Mouse (Mus musculus) thymus, postnatal 0 days (tissue): ENCODE measurements around the gene Cnst. TPM values are rescaled to one million over a fixed set of nuclear protein-coding genes. Genes with fewer than 3 reads are reported as not detected.

Experiments used
- DNase-seq: peaks from one replicate; pipeline ENCODE4 v3.0.0-alpha.2; 2015; ENCODE audit warnings: low spot score
- polyA plus RNA-seq: library from polyadenylated mRNA; unstranded; fragments of >200 nt; fragmentation: Nextera tagmentation; extraction: Ambion mirVana; gene quantifications from 2 replicates; pipeline ENCODE4 v1.2.1, GENCODE M21; 2015

The Cnst gene
- 18.0 and 18.8 TPM in 2 replicates for polyA plus RNA-seq

DNA sequence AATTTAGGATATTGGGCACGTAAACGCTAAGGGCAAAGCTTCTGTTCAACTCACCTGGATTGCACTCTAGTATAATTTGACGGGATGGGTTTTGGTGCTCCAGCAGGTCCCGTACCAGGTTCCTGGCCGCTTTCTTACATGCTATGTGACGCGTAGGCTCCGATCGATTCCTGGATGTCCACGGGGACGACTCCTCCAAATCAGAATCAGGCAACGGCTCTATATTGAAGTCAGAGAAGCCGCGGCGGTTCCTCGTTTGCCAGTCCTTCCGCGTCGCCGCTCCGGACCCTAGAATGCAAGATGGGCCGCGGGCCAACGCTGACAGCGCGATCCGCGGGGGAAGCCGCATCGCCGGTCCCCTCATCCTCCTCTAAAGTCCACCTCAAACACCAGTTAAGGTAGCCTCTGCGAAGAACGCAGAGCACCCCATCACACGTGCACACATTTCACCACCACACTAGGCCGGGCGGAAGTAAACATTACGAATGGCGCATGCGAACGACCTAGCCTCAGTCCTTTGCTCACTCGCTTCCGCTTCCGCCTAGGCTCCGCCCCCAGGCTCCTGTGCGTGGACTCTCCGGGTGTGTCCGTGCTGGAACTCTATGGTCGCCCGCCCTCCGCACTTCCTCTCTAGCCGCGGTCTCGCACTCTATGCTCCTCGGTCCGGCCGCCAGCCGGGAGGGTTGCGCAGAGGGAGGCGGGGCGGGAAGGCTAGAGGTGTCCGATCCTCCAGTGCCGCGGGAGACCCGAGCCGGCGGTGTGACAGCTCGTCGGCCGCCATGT is at the start of gene Cnst, which contains the start of gene Tfb2m:
TSS of gene Cnst (plus strand) at position 603 of the 783 bp plus-strand sequence.
TSS of gene Tfb2m (minus strand) at position 500 of the 783 bp plus-strand sequence.
- peak; percentile 97 for DNase-seq

DNA sequence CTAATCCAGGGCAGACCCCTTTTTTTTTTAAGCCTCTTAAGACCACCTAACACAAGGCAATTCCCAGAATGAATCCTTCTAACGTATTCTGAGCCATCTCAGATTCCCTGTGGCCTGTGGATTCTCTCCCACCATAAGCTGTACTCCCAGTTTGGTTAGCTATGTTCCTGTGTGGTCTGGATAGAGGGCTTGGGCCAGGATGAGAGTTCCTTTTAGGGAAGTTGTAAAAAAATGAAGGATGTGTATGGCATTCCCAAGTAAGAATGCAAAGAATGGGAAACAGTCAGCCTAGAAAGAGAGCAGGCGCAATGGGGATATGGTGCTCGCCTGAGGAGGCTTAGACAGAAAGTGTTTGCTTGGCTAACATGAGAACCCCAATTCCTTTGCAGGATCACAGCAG is 46.9 kb upstream of the Cnst start:
- no peak for DNase-seq

DNA sequence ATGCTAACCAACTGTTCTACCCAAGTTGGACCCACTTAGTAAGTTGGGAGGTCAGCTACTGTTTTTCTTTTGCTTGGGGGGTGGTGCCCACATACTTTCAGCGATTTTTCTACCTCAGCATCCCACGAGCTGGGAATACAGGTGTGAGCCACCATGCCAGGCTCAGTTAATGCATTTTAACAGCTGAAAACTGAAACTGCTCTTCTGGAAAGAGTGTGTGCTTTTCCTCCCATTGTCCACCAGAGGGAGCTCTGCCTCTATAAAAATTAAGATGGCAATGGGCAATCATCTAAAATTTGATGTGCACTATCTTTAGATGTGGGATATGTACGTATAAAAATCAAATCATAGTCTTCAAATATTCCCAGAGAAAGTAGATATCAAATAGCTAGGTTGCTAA is 43.6 kb upstream of the Cnst start:
- DNase-seq: peak; percentile 56

DNA sequence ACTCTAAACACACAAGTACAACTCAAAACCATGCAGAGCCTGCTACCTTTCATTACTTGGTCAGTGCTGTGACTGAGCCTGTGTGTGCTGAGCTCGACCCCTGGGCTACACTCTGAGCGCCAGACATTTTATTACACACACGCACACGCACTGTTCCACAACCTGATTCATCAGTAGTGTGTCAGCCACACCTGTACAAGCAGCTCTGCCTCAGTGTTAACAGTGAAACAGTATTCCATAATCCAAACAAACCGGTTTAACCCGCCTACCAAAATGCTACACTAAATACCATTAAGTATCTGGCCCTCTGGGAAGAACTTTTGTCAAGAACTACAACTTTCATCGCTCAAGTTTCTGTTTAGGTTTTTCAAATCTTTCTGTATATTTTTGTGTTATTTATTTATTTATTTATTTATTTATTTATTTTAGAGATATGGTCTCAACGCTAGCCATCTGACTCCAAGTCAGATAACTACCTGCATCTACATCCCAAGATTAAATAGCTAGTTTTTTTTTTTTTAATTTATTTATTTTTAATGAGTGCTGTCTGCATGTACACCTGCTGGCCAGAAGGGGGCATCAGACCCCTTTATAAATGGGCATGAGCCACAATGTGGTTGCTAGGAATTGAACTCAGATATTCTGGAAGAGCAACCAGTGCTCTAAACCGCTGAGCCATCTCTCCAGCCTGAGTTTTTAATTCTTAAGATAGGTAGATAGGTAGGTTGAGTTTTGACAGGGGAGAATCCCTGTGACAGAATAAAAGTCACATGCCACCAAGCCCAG is 39.4 kb upstream of the Cnst start:
- DNase-seq: peak; percentile 58

DNA sequence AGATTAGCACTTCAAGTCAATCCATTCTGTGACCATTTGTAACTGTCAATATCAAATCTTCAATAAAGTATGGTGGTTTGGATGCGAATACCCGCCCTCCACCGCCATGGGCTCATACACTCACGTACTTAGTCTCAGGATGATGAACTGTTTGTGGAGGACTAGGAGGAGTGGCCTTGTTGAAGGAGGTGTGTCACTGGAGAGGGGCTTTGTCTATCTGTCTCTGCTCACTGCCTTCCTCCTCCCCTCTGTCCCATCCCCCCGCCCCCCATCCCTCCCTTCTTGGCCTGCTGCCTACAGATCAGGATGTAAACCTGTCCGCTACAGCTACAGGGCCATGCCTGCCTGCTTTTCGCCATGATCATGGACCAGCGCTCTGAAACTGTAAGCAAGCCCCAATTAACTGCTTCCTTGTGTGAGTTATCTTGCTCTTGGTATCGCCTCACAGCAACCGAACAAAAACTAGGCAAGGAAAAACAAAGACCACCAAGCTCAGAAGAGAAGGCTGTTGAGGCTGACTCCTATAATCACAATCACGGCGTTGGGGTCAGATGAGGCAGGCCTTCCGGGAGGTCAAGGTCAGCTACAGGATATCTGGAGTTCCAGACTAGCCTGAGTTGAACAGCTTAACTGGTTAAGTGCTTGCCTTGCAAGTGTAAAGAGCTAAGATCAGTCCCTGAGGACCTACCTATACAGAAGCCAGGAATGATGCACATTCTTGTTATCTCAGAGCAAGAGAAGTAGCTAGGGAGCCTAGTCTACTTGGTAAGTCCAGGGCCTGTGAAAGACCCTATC is 35.4 kb upstream of the Cnst start:
- no peak for DNase-seq

DNA sequence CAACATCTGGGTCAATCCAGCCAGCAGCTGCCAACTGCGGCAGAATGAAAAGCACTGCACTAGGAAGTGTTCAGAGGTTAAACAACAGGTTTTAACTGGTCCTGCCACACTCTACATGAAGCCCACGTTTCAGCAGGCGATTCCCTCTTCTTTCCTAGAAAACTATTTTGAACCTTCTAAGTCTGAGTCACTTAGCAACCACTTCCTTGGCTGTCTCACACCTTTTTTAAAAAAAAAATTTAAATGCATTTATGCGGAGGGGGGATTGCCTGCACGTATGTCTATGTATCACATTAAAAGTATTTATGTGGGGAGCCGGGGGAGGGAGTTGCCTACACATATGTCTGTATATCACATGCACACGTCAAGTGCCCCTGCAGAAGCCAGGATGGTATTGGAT is 34.3 kb upstream of the Cnst start:
- DNase-seq: peak; percentile 35

DNA sequence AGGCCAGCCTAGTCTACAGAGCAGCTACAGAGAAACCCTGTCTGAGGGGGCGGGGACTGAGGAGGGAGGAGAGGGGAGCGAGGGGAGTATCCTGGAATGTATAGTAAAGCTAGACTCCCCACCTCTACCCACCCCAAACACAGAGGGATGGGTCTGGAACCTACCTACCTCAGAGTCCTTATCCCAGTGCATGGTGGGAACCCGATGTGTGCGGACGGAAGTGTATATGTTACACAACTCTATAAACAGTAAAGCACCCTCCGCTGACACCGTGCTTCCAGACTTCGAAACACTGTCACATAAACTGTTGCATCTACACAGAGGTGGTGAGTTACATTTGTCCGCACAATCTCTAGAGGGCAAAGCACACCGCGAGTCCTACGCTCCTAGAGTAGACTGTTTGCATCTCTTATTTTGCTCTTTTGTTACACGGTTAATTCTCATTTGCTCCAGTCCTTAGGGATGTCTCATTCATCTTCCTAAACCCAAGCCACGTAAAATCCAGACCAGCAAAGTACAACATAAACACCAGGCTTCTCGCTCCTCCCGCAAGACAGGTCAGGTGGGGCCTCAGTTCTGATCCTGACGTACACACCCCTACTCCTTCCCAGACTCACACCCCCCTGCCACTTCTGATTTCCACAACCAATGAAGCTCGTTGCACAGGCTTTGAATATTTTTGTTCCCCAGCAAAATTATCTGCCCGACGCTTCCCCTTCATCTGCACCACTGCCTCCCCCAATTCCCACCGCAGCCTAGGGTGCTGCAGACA is 29.0 kb upstream of the Cnst start:
- peak; percentile 56 for DNase-seq

DNA sequence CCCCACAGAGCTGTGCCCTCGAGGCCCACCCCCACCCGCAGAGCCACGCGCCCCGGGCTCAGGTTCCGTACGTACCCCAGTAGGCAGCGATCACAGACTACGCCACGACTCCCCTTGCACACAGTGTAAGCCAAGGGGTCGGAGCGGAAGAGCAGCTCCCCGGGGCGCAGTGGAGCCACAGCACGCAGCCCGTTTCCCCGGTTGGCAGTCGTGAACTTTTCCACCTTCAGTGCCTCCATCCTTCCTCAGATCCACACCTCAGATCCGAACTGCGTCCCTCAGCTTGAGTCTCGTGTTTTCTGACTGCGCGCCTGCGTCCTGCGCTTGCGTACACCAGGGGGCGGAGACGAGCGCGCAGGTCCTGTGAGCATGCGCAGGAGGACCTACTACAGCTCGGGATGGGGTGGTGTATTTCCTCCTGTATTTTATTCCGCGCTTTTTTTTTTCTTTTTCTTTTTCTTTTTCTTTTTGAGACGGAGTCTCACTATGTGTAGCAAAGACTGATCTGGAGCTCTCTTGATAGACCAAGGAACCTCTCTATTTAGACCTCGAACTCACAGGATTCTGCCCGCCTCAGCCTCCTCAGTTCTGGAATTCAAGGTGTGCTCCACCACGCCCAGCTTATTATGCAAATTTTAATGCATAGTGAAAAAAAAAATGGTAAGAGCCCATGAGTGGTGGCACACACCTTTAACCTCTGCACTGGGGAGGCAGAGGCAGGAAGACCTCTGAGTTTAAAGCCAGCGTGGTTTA is 28.3 kb upstream of the Cnst start, which contains the start of gene Smyd3:
TSS of gene Smyd3 (minus strand) at position 329 of the 753 bp plus-strand sequence.
- peak; percentile 92 for DNase-seq

DNA sequence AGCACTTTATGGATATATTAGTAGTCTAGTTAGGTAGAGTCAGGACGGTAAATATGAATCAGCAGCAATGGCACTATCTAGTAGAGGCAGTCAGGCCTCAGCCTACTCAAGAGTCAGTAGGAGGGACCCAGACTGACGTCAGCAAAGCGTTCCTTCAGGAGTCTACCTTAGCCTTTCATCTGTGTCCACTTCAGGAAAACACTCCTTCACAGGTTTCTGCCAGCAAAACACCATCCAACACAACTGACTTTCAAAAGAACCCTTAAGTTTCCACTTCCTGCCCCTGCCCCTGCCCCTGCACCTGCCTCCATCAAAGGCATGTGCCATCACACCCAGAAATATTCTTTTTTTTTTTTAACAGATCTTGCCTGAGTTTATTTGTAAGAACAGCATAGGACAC is 26.3 kb upstream of the Cnst start:
- DNase-seq: peak; percentile 62

DNA sequence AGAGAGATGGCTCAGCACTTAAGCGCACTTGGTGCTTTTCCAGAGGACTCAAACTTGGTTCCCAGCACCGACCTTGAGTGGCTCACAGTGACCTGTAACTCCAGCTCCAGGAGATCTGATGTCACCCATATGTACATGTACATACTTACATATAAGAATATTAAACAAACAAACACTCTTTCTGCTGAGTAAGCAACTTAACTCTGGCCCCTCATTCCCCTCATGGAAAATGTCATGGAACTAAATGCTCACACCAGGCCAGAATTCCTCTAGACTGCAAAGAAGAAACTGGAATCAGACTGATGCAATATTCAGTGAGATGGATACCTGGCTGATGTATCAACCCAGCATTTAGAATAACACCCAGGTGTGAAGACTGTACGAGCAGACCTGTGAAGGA is 7.1 kb upstream of the Cnst start:
- no peak for DNase-seq

DNA sequence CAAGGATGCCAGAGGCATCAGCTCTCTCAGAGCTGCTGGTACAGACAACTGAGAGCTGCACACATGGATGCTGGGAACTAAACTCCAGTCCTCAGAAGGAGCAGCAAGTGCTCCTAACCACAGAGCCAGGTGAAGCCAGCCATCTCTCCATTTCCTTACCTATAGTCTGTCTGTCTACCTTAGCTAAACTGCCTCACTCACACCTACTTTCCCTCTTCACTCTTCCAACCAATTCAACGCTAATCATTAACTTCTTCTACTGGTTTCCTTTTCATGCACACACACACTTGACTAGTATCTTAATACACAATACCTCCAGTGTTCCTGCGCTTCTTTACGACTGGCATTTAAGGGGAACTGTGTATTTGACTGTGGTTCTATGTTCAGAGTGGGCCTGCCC is 6.3 kb upstream of the Cnst start:
- no peak for DNase-seq

DNA sequence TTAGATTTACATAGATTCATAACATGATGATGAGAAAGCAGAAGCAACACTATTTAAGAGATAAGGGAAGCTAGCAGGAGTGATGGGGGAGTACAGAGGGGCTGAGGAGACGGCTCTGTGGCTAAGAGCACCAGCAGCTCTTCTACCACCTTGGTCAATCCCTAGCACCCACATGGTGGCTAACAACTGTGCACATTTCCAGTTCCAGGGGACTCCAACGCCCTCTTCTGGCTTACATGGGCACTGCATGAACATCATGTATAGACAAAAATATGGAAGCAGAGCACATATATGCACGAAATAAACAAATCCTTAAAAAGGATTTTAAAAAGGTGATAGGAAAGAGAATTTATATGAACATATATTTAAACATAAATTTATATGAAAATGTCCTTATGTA is 4.7 kb upstream of the Cnst start:
- DNase-seq: peak; percentile 30

DNA sequence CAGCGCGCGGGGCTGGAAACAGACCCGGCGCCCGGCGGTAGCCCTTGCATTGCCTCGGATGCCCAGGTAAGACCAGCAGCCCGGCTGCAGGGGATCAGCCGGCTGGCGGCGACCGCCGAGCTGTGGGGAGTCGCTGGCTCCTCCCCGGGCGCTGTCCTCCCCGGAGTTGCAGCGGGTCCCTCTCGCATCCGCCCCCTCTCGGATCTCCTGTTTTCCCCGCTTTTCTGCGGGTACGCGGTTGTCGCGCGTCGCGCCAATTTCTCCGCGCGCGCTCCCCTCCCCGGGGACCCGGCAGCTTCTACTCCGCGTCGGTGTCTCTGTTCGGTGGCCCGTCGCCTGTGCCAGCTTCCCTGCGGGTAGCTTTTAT is 364 bp downstream of the Cnst start:
- DNase-seq: peak; percentile 82

DNA sequence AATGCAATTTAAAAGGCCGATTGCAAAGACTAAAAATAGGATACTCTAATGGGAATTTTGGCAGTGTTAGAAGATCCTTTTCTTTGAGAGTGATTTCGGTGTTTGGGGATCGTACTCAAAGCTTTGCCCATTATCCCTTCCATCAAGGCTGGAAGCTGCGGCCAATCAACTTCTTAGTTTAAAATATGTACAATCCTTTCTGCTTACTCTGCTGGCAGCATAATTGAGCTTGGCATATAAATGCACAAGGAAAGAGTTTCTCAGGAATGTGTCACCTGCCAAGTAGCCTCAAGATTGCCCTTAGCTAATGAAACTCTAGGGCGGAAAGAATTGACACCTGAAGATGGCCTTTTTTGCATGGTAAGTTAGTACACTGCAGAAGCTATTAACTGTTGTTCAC is 1.0 kb downstream of the Cnst start:
- DNase-seq: no peak

DNA sequence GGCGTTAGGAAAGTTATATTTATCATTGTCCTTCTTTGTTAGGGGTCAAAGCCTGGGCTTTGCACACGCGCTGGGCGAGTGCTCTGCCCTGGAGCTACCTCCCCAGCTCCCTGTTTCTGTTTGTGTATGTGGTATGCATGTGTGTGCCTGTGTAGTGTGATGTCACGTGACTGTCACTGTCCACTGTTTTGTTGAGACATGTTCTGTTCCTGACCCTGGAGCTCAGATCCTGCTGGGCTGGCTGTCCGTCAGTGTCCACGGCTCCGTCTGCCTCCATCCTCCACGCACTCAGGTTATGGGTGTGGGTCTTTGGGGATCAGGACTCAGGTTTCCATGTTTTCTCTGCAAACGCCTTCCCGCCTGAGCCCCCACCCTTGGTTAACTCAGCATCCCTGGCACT is 2.0 kb downstream of the Cnst start:
- no peak for DNase-seq

DNA sequence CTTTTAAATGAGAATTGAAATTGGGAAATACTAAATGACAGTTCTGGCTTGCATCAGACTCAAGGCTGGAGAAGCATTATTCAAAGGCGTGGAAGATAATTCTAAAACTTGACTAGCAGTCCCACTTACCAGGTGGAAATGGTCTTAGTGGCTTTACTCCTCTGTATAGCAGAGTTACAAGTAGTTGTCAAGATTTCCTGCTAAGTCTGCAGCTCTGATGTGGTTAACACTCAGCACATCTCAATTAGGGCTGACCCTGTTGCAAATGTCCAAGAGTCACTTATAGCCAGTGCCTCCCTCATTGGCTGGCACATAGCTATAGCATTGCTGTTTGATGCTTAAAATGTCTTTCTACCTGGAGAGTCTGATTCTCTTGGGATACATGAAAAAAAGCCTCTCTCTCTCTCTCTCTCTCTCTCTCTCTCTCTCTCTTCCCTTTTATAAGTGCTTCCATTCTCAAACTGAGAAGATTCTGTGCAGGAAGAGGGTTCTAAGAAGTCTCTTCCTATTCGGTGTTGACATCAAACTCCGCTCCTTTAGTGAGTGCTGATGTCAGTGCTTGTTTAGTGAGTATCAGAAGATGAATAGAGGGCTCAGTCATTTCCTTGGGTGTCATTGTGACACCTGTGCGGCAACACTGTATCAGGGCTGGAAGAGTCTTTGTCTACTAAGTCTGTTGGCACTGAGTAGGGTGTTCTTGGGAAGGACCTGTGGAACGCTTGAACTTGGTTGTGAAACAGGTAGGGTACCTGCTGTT is 3.0 kb downstream of the Cnst start:
- peak; percentile 64 for DNase-seq

DNA sequence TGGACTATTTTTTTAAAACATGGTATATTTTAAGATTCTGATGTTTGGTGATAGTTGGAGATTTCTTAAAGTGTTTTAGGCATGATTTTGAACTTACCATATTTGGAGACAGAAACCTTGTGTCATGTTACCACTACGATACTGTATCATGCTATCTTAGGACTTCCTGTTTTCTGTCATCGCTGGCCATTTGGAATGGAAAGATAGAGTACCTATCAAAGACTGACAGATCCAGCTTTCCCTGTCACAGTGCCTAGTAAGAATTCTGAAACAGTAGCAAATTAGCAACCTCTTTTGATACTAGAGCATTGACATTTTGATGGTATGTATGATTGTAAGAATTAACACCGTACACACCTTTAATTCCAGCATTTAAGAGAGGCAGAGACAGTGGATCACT is 5.2 kb downstream of the Cnst start:
- DNase-seq: no peak

DNA sequence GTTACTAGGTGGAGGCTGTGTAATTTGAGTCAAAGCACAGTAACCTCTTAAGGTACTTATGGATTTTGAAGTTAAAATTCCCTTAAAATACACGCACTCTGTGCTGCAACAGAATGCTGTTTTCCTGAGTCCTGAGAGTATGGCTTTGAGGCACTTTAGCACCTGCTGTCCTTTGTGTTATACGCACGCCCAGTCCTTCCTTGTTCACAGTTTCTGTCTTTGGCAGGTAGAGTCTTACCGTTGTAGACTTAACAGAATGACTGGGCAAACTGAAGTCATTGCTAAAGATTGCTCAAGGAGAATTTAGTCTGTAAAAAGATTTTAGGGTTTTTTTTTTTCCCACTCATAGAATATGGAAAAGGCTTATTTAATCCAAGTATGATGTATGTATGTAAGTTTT is 5.8 kb downstream of the Cnst start:
- no peak for DNase-seq

DNA sequence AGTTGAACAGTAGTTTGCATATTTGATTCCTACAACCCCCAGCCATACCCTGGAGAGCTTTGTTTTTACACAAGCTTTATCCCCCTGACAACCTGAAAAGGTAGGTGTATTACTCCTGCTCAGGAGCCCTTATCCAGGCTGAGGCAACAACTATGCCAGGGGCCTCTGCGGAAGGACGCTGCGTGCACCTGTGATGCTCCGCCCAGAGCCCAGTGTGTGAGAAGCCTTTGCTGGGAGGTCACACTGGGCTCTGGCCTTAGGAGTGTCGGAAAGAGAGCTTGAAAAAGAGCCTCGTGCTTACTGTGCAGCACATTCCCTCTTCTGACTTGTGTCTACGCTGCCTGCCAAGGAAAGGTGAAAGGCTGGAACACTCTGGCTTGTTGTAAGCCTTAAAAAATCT is 6.6 kb downstream of the Cnst start:
- DNase-seq: no peak
